Mouse (Mus musculus) stomach, adult 2 months (tissue): ENCODE measurements around the gene Gm15023. TPM values are rescaled to one million over a fixed set of nuclear protein-coding genes. Genes with fewer than 3 reads are reported as not detected.

Experiments used
- polyA plus RNA-seq: library from polyadenylated mRNA; depleted of rRNA; stranded (reverse); fragments of >200 nt; gene quantifications from 2 replicates; pipeline ENCODE4 v1.2.3, GENCODE M21; 2012; rRNA removed

The Gm15023 gene
- not detected in 2 replicates for polyA plus RNA-seq

GRCm38 (mm10) chrX:135177532-135177931 lies at the start of gene Gm15023:
Gene Gm15023 (minus strand): TSS chrX:135177632.

GRCm38 (mm10) chrX:135210436-135211221 lies 33.2 kb upstream of the Gm15023 start, which contains the start of gene Tceal6:
Gene Tceal6 (minus strand): TSS chrX:135210687.

Other genes starting within 250 kb of the Gm15023 start
- gene Nxf2, start 212.9 kb downstream of the Gm15023 start, polyA plus RNA-seq, result not detected in 2 replicates
- gene Zmat1, start 168.4 kb downstream of the Gm15023 start, polyA plus RNA-seq, result 0.04 and 0.11 TPM in 2 replicates
- gene Tceal6, start 33.1 kb upstream of the Gm15023 start, polyA plus RNA-seq, result 0.20 and 0.57 TPM in 2 replicates
- not detected in 2 replicates for gene Pramel3, start 124.7 kb upstream of the Gm15023 start, polyA plus RNA-seq
- not detected in 2 replicates for gene Gm5128, start 195.7 kb upstream of the Gm15023 start, polyA plus RNA-seq